2 mouse cellular contexts compared by ENCODE assay signal in genomic region chr11:109444600-109444999, GRCm38 (mm10).
TF ChIP-seq lines count a peak whose summit lies in the region.

No protein-coding gene starts in this region.

TF ChIP-seq in CH12.LX, 34 proteins besides CTCF, POLR2A, EP300 and RAD21:
- no peak for TF ChIP-seq ZNF384 (IDR thresholded peaks at IDR 0.05; ENCODE audit: low read depth, low read length)
- no peak for TF ChIP-seq JUND (conservative IDR thresholded peaks at IDR 0.05; ENCODE audit: low read depth, low read length)
- no peak for TF ChIP-seq MEF2A (IDR thresholded peaks at IDR 0.05; ENCODE audit: borderline replicate concordance, low read depth, low read length)
- TF ChIP-seq SMC3 (IDR thresholded peaks at IDR 0.05; ENCODE audit: low read depth, low read length) = peak; percentile 77
- no peak for TF ChIP-seq ZC3H11A (IDR thresholded peaks at IDR 0.05; ENCODE audit: low read depth, low read length)
- TF ChIP-seq BHLHE40 (IDR thresholded peaks at IDR 0.05; ENCODE audit: low read depth, low read length) = no peak

TF ChIP-seq in MEL, 35 proteins besides CTCF, POLR2A, EP300 and RAD21:
- no peak for TF ChIP-seq MAZ (IDR thresholded peaks at IDR 0.05; ENCODE audit: low read depth, low read length)
- TF ChIP-seq JUND (IDR thresholded peaks at IDR 0.05; ENCODE audit: low read depth, low read length) = no peak
- TF ChIP-seq GABPA (IDR thresholded peaks at IDR 0.05; ENCODE audit: low read depth, low read length) = no peak
- no peak for TF ChIP-seq TAL1 (IDR thresholded peaks at IDR 0.05; ENCODE audit: low read length)
- no peak for TF ChIP-seq POLR2AphosphoS5 (IDR thresholded peaks at IDR 0.05; ENCODE audit: borderline replicate concordance, low read depth, low read length)
- TF ChIP-seq CHD2 (IDR thresholded peaks at IDR 0.05; ENCODE audit: low read length) = no peak
- TF ChIP-seq ZC3H11A (IDR thresholded peaks at IDR 0.05; ENCODE audit: low read depth, low read length) = peak; percentile 58
- TF ChIP-seq TBP (IDR thresholded peaks at IDR 0.05; ENCODE audit: low read depth, low read length) = no peak
- peak; percentile 70 for TF ChIP-seq SMC3 (IDR thresholded peaks at IDR 0.05; ENCODE audit: low read depth, low read length)
